Mouse (Mus musculus): ENCODE results near the gene 4930402F06Rik. TPM values are rescaled to one million over a fixed set of nuclear protein-coding genes. Genes with fewer than 3 reads are reported as not detected.

The 4930402F06Rik gene
- total and polyA plus RNA-seq, 2 experiments from 2014 or later: not detected

- no peak for DNase-seq (ENCODE audit: low spot score)
- no peak for ATAC-seq
- no peak overlapping the region for H3K27ac ChIP-seq
- no peak overlapping the region for H3K9ac ChIP-seq (replicated peaks; ENCODE audit: low read length)
- H3K4me2 ChIP-seq (ENCODE audit: low read depth, low read length): no peak overlapping the region
- 95% methylated on average over 4 of the region's 4 CpGs for WGBS
- H3K9me3 ChIP-seq (ENCODE audit: low read length): no peaks in the 10 kb centered on the region
- no peaks in the 10 kb centered on the region for H3K4me1 ChIP-seq (ENCODE audit: insufficient read depth, low read length)
- no peak overlapping the region for H3K4me3 ChIP-seq (ENCODE audit: low read length)
- H3K36me3 ChIP-seq (ENCODE audit: insufficient read depth, low read length): no peaks in the 10 kb centered on the region
- no peak for TF ChIP-seq CTCF (IDR thresholded peaks at IDR 0.05; ENCODE audit: low read depth)
- H3K27me3 ChIP-seq (ENCODE audit: insufficient read depth, low read length): no peaks in the 10 kb centered on the region
These were observed 22.3 kb upstream of the 4930402F06Rik start for GRCm38 (mm10) chr2:35419243-35419642.

GRCm38 (mm10) chr2:35417231-35417630 lies 20.3 kb upstream of the 4930402F06Rik start:
- Histone ChIP-seq H3K27me3 (ENCODE audit: insufficient read depth, low read length) (no peaks in the 10 kb centered on the region), H3K9me3 (ENCODE audit: low read length) (no peaks in the 10 kb centered on the region), H3K9ac (replicated peaks; ENCODE audit: low read length) (no peak overlapping the region), H3K27ac (no peak overlapping the region), H3K36me3 (ENCODE audit: insufficient read depth, low read length) (no peaks in the 10 kb centered on the region), H3K4me3 (ENCODE audit: low read length) (no peak overlapping the region), H3K4me1 (ENCODE audit: insufficient read depth, low read length) (no peaks in the 10 kb centered on the region), H3K4me2 (ENCODE audit: low read depth, low read length) (no peak overlapping the region)
- WGBS: 75% methylated on average over 1 of the region's 1 CpGs
- ATAC-seq (no peak), DNase-seq (ENCODE audit: low spot score) (no peak)
- no peak for TF ChIP-seq CTCF (IDR thresholded peaks at IDR 0.05; ENCODE audit: low read depth)

GRCm38 (mm10) chr2:35416473-35416872 lies 19.5 kb upstream of the 4930402F06Rik start:
- 85% methylated on average over 6 of the region's 6 CpGs for WGBS

GRCm38 (mm10) chr2:35412810-35413209 lies 15.8 kb upstream of the 4930402F06Rik start:
- Histone ChIP-seq H3K27me3 (ENCODE audit: insufficient read depth, low read length) (no peaks in the 10 kb centered on the region), H3K36me3 (ENCODE audit: insufficient read depth, low read length) (no peaks in the 10 kb centered on the region), H3K4me2 (ENCODE audit: low read depth, low read length) (no peak overlapping the region), H3K27ac (no peak overlapping the region), H3K9me3 (ENCODE audit: low read length) (no peaks in the 10 kb centered on the region), H3K9ac (replicated peaks; ENCODE audit: low read length) (no peak overlapping the region), H3K4me1 (ENCODE audit: insufficient read depth, low read length) (no peaks in the 10 kb centered on the region), H3K4me3 (ENCODE audit: low read length) (no peak overlapping the region)
- 92% methylated on average over 3 of the region's 3 CpGs for WGBS
- no peak for TF ChIP-seq CTCF (IDR thresholded peaks at IDR 0.05; ENCODE audit: low read depth)
- DNase-seq (ENCODE audit: low spot score): no peak
- ATAC-seq: no peak

More at GRCm38 (mm10) chr2:35416473-35416872, 19.5 kb upstream of the 4930402F06Rik start:
- no peak overlapping the region for H3K27ac ChIP-seq
- no peak overlapping the region for H3K4me2 ChIP-seq (ENCODE audit: low read depth, low read length)
- no peaks in the 10 kb centered on the region for H3K4me1 ChIP-seq (ENCODE audit: insufficient read depth, low read length)
- ATAC-seq: no peak
- no peak for DNase-seq (ENCODE audit: low spot score)
- no peak overlapping the region for H3K9ac ChIP-seq (replicated peaks; ENCODE audit: low read length)
- TF ChIP-seq CTCF (IDR thresholded peaks at IDR 0.05; ENCODE audit: low read depth): no peak
- H3K4me3 ChIP-seq (ENCODE audit: low read length): no peak overlapping the region
- no peaks in the 10 kb centered on the region for H3K9me3 ChIP-seq (ENCODE audit: low read length)
- no peaks in the 10 kb centered on the region for H3K36me3 ChIP-seq (ENCODE audit: insufficient read depth, low read length)
- no peaks in the 10 kb centered on the region for H3K27me3 ChIP-seq (ENCODE audit: insufficient read depth, low read length)

- Histone ChIP-seq H3K27ac (no peak overlapping the region), H3K27me3 (ENCODE audit: insufficient read depth, low read length) (no peaks in the 10 kb centered on the region), H3K4me2 (ENCODE audit: low read depth, low read length) (no peak overlapping the region), H3K9ac (replicated peaks; ENCODE audit: low read length) (no peak overlapping the region), H3K4me1 (ENCODE audit: insufficient read depth, low read length) (no peaks in the 10 kb centered on the region), H3K9me3 (ENCODE audit: low read length) (no peaks in the 10 kb centered on the region), H3K4me3 (ENCODE audit: low read length) (no peak overlapping the region), H3K36me3 (ENCODE audit: insufficient read depth, low read length) (no peaks in the 10 kb centered on the region)
- DNase-seq (ENCODE audit: low spot score) (no peak), ATAC-seq (no peak)
- TF ChIP-seq CTCF (IDR thresholded peaks at IDR 0.05; ENCODE audit: low read depth): no peak
- WGBS: 88% methylated on average over 2 of the region's 2 CpGs
These were observed 15.3 kb upstream of the 4930402F06Rik start for GRCm38 (mm10) chr2:35412246-35412645.

GRCm38 (mm10) chr2:35411640-35412190 lies 14.7 kb upstream of the 4930402F06Rik start:
- no peak overlapping the region for H3K4me2 ChIP-seq (ENCODE audit: low read depth, low read length)

GRCm38 (mm10) chr2:35409466-35409865 lies 12.5 kb upstream of the 4930402F06Rik start:
- no peak overlapping the region for H3K4me3 ChIP-seq (ENCODE audit: low read length)
- H3K9ac ChIP-seq (replicated peaks; ENCODE audit: low read length): no peak overlapping the region
- 89% methylated on average over 6 of the region's 6 CpGs for WGBS
- DNase-seq (ENCODE audit: low spot score) (no peak), ATAC-seq (no peak)
- H3K36me3 ChIP-seq (ENCODE audit: insufficient read depth, low read length): no peaks in the 10 kb centered on the region
- H3K27me3 ChIP-seq (ENCODE audit: insufficient read depth, low read length): no peaks in the 10 kb centered on the region
- H3K9me3 ChIP-seq (ENCODE audit: low read length): no peaks in the 10 kb centered on the region
- no peak overlapping the region for H3K4me2 ChIP-seq (ENCODE audit: low read depth, low read length)
- no peak for TF ChIP-seq CTCF (IDR thresholded peaks at IDR 0.05; ENCODE audit: low read depth)
- no peaks in the 10 kb centered on the region for H3K4me1 ChIP-seq (ENCODE audit: insufficient read depth, low read length)
- H3K27ac ChIP-seq: no peak overlapping the region

More at GRCm38 (mm10) chr2:35411640-35412190, 14.7 kb upstream of the 4930402F06Rik start:
- DNase-seq (ENCODE audit: low spot score) (no peak), ATAC-seq (no peak)
- no peak for TF ChIP-seq CTCF (IDR thresholded peaks at IDR 0.05; ENCODE audit: low read depth)
- Histone ChIP-seq H3K4me1 (ENCODE audit: insufficient read depth, low read length) (no peaks in the 10 kb centered on the region), H3K4me3 (ENCODE audit: low read length) (no peak overlapping the region), H3K27ac (no peak overlapping the region), H3K9me3 (ENCODE audit: low read length) (no peaks in the 10 kb centered on the region), H3K27me3 (ENCODE audit: insufficient read depth, low read length) (no peaks in the 10 kb centered on the region), H3K36me3 (ENCODE audit: insufficient read depth, low read length) (no peaks in the 10 kb centered on the region), H3K9ac (replicated peaks; ENCODE audit: low read length) (no peak overlapping the region)
- 81% methylated on average over 10 of the region's 10 CpGs for WGBS
